Mouse (Mus musculus) CH12F3 (cell line): ENCODE data around the gene Cldn34c4.

Source experiments
- in situ Hi-C: fragments of 300-500 bp; cut with MboI; formaldehyde crosslinking; loops from 2 replicates; pipeline ENCODE4 v1.14.3; 2020; ENCODE audit warnings: low sequenced_read_pairs

The Cldn34c4 gene

GRCm38 (mm10) chrX:127736454-127736853, at the start of gene Cldn34c4:
Gene Cldn34c4, minus strand, starts transcription at chrX:127736554.
- in situ Hi-C loops: no loop called here

GRCm38 (mm10) chrX:127747062-127747461, 10.7 kb upstream of the Cldn34c4 start:
- in situ Hi-C loops: no loop called here
